Mouse (Mus musculus): ENCODE results near the gene Tbc1d14. TPM values are rescaled to one million over a fixed set of nuclear protein-coding genes. Genes with fewer than 3 reads are reported as not detected.

Tbc1d14 gene
- polyA plus RNA-seq, 1 experiment from 2014 or later, result 16.8 TPM

DNA sequence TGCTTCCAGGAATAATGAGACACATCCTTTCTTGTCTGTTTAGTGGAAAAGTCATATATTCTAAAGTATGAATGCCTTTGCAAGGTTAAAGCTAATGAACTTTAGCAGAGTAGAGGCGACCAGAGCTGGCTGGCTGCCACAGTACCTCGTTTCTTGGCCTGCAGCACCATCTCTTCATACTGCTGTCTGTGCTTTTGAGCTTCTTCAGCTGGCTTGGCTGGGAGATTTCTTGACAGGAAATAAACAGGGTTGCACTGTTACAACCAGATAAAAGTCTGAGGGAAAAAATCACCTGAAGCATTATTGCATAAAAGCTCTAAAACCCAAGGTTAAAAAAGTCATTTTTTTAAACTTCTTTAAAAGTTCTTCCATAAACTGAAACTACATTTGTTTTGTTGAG is 70.3 kb downstream of the Tbc1d14 start:
- H3K9ac ChIP-seq (ENCODE audit: low read depth, low read length), result no peak overlapping the region
- H3K4me2 ChIP-seq (replicated peaks; ENCODE audit: low read depth), result no peak overlapping the region
- H3K27ac ChIP-seq (ENCODE audit: low read depth, low read length), result no peak overlapping the region
- H3K4me1 ChIP-seq (replicated peaks; ENCODE audit: control insufficient read depth, insufficient read depth, low read length), result 0 out of 2 replicates have a peak, but pooled peaks cover 1% of the 10 kb centered on the region
- H3K4me3 ChIP-seq (ENCODE audit: low read depth, low read length), result no peak overlapping the region
- no peaks in the 10 kb centered on the region for H3K27me3 ChIP-seq (replicated peaks; ENCODE audit: control insufficient read depth, insufficient read depth, low read length)
- no peak for TF ChIP-seq CTCF (IDR thresholded peaks at IDR 0.05; ENCODE audit: low read depth)
- ATAC-seq, result no peak
- H3K9me3 ChIP-seq (ENCODE audit: control insufficient read depth), result no peaks in the 10 kb centered on the region
- 69% methylated on average over 2 of the region's 2 CpGs for WGBS
- peaks cover 59% of the 10 kb centered on the region for H3K36me3 ChIP-seq (ENCODE audit: control insufficient read depth, insufficient read depth)

DNA sequence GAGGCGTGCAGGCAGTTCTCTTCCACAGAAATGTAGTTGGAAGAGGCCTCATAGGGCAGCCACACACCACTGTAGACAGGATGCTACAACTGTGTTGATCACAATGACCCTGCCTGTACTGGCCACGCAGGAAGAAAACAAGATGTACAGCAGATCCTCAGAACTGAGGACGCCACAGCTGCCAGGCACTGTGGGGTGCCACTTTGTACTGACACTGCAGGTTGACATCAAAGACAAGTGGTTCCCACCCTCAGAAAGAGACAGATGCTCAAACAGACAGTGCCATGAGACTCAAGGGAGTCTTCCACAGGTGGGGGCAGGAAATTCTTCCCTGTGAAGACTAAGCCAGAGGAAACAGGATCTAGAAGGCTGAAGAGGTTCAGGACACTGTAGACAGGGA is 73.3 kb downstream of the Tbc1d14 start:
- Histone ChIP-seq H3K4me1 (replicated peaks; ENCODE audit: control insufficient read depth, insufficient read depth, low read length) (no peaks in the 10 kb centered on the region), H3K27me3 (replicated peaks; ENCODE audit: control insufficient read depth, insufficient read depth, low read length) (no peaks in the 10 kb centered on the region), H3K4me3 (ENCODE audit: low read depth, low read length) (no peak overlapping the region), H3K27ac (ENCODE audit: low read depth, low read length) (no peak overlapping the region), H3K36me3 (ENCODE audit: control insufficient read depth, insufficient read depth) (peaks cover 82% of the 10 kb centered on the region), H3K9ac (ENCODE audit: low read depth, low read length) (no peak overlapping the region), H3K4me2 (replicated peaks; ENCODE audit: low read depth) (no peak overlapping the region), H3K9me3 (ENCODE audit: control insufficient read depth) (no peaks in the 10 kb centered on the region)
- no peak for TF ChIP-seq CTCF (IDR thresholded peaks at IDR 0.05; ENCODE audit: low read depth)
- WGBS, result 89% methylated on average over 3 of the region's 3 CpGs
- ATAC-seq, result no peak

DNA sequence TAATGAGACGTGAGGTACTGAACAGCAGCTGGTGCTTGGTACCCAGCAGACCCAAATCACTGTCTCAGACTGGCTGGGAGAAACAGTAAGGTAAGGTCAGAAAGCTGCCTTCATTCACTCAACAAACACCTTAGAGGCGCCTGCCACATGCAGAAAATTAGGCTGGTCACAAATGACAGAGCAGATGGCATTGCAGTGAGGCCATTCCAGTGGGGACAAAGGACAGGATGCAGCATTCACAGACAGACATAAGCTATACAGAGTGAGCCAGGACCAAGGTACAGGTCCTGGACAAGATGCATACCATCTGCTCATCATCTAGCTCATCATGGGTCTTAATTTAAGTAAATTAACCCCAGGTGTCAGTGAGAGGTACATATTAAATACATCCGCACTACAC is 75.5 kb downstream of the Tbc1d14 start:
- Histone ChIP-seq H3K4me3 (ENCODE audit: low read depth, low read length) (no peak overlapping the region), H3K27ac (ENCODE audit: low read depth, low read length) (no peak overlapping the region), H3K4me2 (replicated peaks; ENCODE audit: low read depth) (no peak overlapping the region), H3K9me3 (ENCODE audit: control insufficient read depth) (no peaks in the 10 kb centered on the region), H3K27me3 (replicated peaks; ENCODE audit: control insufficient read depth, insufficient read depth, low read length) (no peaks in the 10 kb centered on the region), H3K36me3 (ENCODE audit: control insufficient read depth, insufficient read depth) (peaks cover 85% of the 10 kb centered on the region), H3K4me1 (replicated peaks; ENCODE audit: control insufficient read depth, insufficient read depth, low read length) (no peaks in the 10 kb centered on the region), H3K9ac (ENCODE audit: low read depth, low read length) (no peak overlapping the region)
- no peak for TF ChIP-seq CTCF (IDR thresholded peaks at IDR 0.05; ENCODE audit: low read depth)
- no peak for ATAC-seq
- 93% methylated on average over 3 of the region's 3 CpGs for WGBS

DNA sequence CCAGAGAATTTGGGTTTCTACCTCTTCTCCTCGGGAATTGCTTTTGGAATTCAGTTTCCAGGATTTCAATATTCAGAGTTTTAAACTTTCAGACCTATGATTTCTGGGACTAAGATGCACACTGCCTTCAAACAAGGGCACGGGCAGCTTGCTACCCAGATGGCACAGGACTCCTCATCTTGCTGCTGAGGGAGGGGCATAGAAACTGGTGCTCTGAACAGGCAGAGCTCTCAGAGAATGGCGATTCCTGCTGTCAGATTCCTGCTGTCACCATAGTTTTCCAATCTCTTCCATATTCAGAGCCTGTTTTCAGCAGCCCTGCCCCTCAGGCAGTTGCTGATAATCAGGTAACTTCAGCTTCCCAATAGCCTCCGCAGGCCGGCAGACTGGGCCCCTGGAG is 77.5 kb downstream of the Tbc1d14 start:
- H3K27me3 ChIP-seq (replicated peaks; ENCODE audit: control insufficient read depth, insufficient read depth, low read length), result no peaks in the 10 kb centered on the region
- ATAC-seq, result no peak
- peaks cover 86% of the 10 kb centered on the region for H3K36me3 ChIP-seq (ENCODE audit: control insufficient read depth, insufficient read depth)
- no peak overlapping the region for H3K4me3 ChIP-seq (ENCODE audit: low read depth, low read length)
- no peak overlapping the region for H3K27ac ChIP-seq (ENCODE audit: low read depth, low read length)
- no peak for TF ChIP-seq CTCF (IDR thresholded peaks at IDR 0.05; ENCODE audit: low read depth)
- 86% methylated on average over 5 of the region's 5 CpGs for WGBS
- H3K4me2 ChIP-seq (replicated peaks; ENCODE audit: low read depth), result no peak overlapping the region
- no peaks in the 10 kb centered on the region for H3K4me1 ChIP-seq (replicated peaks; ENCODE audit: control insufficient read depth, insufficient read depth, low read length)
- no peaks in the 10 kb centered on the region for H3K9me3 ChIP-seq (ENCODE audit: control insufficient read depth)
- no peak overlapping the region for H3K9ac ChIP-seq (ENCODE audit: low read depth, low read length)

DNA sequence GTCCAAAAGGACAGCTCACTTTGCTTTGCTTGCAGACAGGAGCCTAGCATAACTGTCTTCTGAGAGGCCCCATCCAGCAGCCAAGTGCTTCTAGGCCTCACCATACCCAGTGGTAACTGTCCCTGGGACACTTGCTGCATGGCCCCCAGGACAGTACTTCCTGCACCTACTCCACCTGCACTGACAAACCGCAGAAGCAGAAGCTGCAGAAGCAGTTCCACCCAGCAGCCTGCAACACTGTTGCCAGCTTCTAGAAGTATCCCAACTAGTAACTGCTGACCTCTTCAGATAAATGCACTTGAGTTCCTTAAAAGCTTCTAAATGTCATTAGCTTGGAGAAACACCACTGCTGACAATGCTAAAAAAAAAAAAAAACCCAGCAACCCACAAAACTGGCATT is 78.0 kb downstream of the Tbc1d14 start:
- no peak overlapping the region for H3K27ac ChIP-seq (ENCODE audit: low read depth, low read length)

DNA sequence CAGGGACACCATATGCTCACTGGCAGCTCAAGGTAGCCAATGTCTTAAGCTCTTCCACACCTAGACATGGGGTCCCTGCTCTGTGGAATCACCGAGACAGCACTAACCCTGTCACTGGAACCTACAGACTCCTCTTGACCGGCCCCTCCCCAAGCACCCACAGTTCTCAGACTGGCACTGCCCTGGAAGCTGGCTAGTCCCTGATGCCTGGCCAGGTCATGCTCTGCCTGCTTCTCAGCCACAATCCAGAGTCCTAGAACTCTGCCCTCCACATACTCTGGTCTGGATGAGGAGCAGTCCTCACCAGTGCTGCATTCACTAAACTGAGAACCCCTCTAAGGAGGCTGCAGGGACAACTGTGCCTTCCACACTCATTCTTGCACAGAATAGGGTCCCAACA is 82.1 kb downstream of the Tbc1d14 start:
- Histone ChIP-seq H3K27ac (ENCODE audit: low read depth, low read length) (no peak overlapping the region), H3K4me2 (replicated peaks; ENCODE audit: low read depth) (no peak overlapping the region), H3K27me3 (replicated peaks; ENCODE audit: control insufficient read depth, insufficient read depth, low read length) (no peaks in the 10 kb centered on the region), H3K9me3 (ENCODE audit: control insufficient read depth) (no peaks in the 10 kb centered on the region), H3K36me3 (ENCODE audit: control insufficient read depth, insufficient read depth) (peaks cover 72% of the 10 kb centered on the region), H3K4me1 (replicated peaks; ENCODE audit: control insufficient read depth, insufficient read depth, low read length) (no peaks in the 10 kb centered on the region), H3K9ac (ENCODE audit: low read depth, low read length) (no peak overlapping the region), H3K4me3 (ENCODE audit: low read depth, low read length) (no peak overlapping the region)
- no peak for TF ChIP-seq CTCF (IDR thresholded peaks at IDR 0.05; ENCODE audit: low read depth)
- no peak for ATAC-seq
- WGBS, result 92% methylated on average over 2 of the region's 2 CpGs

More for the DNA sequence above, 78.0 kb downstream of the Tbc1d14 start:
- H3K9ac ChIP-seq (ENCODE audit: low read depth, low read length), result no peak overlapping the region
- H3K9me3 ChIP-seq (ENCODE audit: control insufficient read depth), result no peaks in the 10 kb centered on the region
- no peak for TF ChIP-seq CTCF (IDR thresholded peaks at IDR 0.05; ENCODE audit: low read depth)
- no peaks in the 10 kb centered on the region for H3K4me1 ChIP-seq (replicated peaks; ENCODE audit: control insufficient read depth, insufficient read depth, low read length)
- no peaks in the 10 kb centered on the region for H3K27me3 ChIP-seq (replicated peaks; ENCODE audit: control insufficient read depth, insufficient read depth, low read length)
- WGBS, result 100% methylated on average over 1 of the region's 1 CpGs
- no peak overlapping the region for H3K4me2 ChIP-seq (replicated peaks; ENCODE audit: low read depth)
- H3K36me3 ChIP-seq (ENCODE audit: control insufficient read depth, insufficient read depth), result peaks cover 86% of the 10 kb centered on the region
- H3K4me3 ChIP-seq (ENCODE audit: low read depth, low read length), result no peak overlapping the region
- ATAC-seq, result no peak

DNA sequence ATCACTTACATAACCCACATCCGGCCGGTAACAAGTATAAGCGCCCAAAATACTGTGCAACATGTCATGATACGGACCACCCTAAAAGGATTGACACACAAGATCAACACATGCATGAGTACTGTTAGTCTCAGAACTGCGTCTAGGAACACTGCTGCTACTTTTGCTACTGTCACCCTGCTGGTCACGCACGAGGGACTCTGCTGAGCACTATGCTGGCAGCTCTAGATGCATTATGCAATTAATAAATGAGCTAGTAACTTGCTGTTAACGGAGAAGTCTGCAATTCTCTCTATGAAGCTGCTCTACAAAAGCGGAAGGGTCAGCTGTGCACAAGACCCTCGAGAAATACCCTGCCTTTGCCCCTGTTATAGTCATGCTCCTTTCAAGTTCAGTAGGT is 84.7 kb downstream of the Tbc1d14 start:
- Histone ChIP-seq H3K4me2 (replicated peaks; ENCODE audit: low read depth) (no peak overlapping the region), H3K36me3 (ENCODE audit: control insufficient read depth, insufficient read depth) (peaks cover 78% of the 10 kb centered on the region), H3K27me3 (replicated peaks; ENCODE audit: control insufficient read depth, insufficient read depth, low read length) (no peaks in the 10 kb centered on the region), H3K4me3 (ENCODE audit: low read depth, low read length) (no peak overlapping the region), H3K9ac (ENCODE audit: low read depth, low read length) (no peak overlapping the region), H3K9me3 (ENCODE audit: control insufficient read depth) (no peaks in the 10 kb centered on the region), H3K27ac (ENCODE audit: low read depth, low read length) (no peak overlapping the region), H3K4me1 (replicated peaks; ENCODE audit: control insufficient read depth, insufficient read depth, low read length) (no peaks in the 10 kb centered on the region)
- no peak for TF ChIP-seq CTCF (IDR thresholded peaks at IDR 0.05; ENCODE audit: low read depth)
- no peak for ATAC-seq
- WGBS, result 94% methylated on average over 10 of the region's 10 CpGs
